Mouse (Mus musculus) heart, adult 11 months (tissue): ENCODE results near the gene Gstz1.
A peak's percentile ranks its signal among the peaks of the same experiment; 100 is the strongest.
"Not testable (repeated sequence)": the region's sequence is repeated elsewhere in the genome, so short reads cannot be mapped to it uniquely, and the experiment has no call there.

Experiments used
- DNase-seq: peaks from one replicate; pipeline ENCODE4 v3.0.0; 2022

Gstz1 gene

DNA sequence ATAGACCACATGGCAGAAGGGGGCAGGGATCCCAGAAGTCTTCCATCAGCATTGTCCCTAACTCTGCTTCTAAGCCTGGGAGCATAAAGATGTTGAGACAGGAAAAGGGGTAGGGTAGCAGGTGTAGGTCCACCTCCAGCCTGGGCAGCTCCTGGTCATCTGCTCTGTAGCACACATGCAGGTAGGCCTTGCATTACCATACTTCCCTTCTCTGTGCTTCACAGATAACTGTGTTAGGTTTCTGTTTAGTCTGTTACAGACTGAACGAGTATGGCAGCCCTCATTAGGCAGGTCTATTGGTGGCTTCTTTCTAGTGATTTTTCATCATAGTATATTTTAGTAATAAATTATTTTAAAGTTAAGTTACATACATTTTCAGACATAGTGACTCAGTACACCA is 13.3 kb downstream of the Gstz1 start:
- no peak for DNase-seq

DNA sequence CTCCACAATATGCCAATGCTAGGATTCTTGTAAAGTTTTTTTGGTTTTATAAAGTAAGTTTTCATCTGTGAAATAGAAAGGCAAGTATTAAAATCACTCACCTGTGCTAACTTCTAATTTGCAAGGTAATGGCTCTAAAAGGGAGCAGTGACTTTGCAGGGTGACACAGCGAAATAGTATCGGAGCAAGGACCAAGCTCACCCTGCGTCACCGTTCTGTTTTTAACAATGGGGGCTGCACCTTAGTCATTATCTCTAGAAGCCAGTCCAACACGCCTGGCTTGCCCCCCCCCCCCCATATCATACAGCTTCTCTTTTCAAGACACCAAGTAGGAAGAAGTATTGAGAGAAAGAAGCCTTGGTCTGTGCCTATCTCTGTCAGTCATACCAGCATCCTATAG is 13.8 kb downstream of the Gstz1 start:
- no peak for DNase-seq

DNA sequence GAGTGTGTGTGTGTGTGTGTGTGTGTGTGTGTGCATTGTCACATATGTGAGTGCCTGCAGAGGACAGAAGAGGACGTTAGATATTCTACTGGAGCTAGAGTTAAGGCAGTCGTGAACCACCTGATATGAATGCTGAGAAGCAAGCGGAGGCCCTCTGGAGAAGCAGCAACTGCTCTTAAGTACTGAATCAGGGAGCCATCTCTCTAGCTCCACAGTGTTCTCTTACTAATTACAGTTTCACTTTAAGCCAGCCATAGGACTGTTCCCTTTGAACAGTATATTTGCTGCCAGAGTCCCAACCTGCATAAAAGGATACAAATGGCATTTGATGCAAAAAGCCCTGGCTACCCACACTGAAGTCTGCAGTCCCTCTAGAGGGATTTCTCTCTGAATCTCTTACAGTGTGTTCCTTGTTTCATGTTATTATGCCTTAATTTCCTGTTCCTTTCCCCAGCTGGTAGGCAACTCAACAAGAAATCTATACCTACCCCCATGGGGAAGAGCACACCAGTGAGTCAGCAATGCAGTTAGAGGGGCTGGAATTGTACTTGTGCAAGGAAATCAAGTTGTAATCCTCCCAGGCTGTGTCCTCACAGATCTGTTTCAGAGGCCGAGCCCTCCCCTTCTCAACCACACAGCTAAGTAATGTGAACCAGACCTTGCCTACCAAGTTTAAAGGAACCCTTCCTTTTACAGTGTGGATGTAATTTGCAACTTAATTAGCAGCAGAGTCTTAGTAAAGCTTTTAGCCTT is 28.4 kb downstream of the Gstz1 start:
- no peak for DNase-seq

DNA sequence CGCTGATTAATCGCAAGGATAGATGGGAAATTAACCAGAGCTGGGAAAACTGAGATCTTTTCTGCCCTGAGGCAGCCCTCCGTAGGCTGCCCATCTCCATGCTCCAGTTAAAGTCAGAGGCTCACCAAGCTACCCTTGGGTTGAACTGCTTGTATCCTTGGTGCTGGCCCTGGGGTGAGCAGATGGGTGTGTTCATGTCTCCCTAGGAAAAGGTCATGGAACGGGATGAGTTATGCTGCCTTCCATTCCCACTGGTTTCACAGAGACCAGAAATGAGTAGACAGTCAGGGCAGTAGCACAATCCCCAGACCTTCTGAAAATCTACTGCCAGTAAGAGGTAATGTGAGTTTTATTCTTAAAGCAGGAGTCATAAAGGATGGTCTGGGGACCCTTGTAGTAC is 30.7 kb downstream of the Gstz1 start:
- no peak for DNase-seq

DNA sequence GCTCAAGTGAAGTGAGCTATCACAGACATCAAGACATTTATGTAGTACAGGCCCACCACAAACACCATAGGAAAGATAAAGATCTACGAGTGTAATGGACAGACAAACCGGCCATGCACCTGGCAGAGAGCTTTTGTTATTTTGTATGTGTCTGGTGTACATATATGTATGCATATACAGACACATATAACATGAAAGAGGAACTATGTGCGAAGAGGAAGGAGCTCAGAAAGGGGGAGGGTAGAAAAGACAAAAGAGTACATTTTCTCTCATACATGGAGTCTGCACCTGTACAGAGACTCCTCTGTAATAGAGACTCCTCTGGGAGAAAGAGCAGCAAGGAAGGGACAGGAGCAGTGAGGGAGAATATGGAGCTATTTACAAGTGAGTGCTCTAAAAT is 46.0 kb downstream of the Gstz1 start:
- DNase-seq = no peak

DNA sequence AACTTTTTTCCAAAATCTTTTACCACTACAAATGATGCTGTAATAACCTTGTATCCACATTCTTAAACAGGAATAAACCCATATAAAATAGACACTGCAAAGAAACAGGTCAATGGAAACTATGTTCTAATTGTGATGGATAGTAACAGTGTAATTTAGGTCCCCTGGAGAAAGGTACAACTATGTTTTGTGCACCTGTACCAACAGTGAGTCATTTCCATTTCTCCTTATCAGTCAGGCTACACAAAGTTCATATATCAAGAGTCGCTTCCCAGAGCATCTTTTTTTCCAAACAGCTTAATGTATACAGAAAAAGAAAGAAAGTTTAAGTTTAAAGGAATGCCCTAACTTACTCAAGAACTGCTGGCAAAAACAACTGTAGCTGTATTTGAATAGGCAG is 48.1 kb downstream of the Gstz1 start:
- DNase-seq = no peak

DNA sequence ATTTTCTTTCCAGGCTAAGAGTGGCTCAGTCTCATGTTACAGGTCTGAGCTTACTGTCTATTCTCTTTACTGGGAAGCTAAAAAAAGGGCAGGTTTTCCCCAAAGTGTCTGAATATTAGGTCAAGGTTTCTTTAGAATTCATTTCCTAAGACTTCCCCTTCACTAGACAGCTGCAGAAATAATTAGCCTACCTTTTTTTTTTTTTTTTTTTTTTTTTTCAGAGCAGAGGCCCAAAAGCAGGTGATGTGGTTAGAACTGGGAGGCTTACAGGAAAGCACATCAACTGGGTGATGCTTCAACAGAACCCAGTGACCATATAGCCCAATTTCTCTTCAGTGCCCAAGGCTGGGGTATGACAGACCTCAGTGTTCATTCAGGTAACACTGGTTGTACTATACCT is 49.3 kb downstream of the Gstz1 start:
- DNase-seq = no peak

DNA sequence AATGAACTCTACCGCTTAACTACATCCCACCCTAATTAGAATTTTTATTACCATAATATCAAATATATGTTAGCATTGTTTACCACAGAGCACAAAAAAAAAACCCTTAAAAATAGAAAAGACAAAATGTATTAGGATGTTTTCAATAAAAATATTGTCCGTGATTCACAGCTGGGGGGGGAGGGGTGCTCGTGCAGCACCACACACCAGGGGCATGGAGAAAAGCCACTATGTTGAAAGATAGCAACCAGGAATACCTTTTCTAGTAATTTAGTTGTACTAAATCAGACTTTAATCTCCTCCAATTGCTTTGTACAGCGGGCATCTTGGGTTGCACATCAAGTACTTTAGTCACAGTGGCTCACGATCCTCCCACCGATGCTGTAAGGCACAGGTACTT is 51.8 kb downstream of the Gstz1 start:
- no peak for DNase-seq

DNA sequence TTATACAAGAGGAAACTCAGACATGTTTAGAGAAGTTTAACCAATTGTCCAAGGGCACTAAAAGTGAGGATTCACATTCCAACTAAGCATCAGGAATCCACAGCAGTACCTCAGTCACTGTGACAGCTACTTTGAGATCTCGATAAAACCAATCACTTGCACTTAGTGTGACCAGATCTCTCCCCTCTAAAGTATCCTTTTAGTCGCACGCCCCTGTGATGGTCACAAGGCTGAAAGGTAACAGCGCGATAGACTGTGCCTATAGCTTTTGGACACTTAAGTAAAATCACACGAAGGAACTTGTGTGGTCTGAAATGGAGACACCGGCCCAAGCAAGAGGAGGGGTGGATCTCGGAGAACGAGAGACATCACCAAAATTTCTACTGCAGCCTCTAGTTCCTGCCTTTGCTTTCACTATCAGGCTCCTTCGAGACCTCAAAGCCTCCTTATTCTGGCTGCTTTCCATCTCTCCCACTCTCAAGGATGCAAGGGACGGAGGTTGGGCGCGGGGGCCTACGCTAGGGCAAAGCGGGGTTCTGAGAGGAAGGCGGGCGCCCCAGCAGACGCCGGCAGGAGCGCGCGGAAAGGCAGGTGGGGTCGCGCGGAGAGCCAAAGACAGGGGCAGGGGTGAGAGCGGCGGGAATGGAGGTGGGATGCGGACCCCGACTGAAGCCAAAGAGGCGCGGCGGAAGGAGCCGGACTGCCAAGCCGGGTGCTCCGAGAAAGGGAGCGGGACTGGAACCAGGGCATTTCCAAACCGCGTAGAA is 52.4 kb downstream of the Gstz1 start, which contains the start of gene Samd15:
Gene Samd15 (plus strand): TSS at position 518 of the 767 bp plus-strand sequence.
- peak; percentile 95 for DNase-seq

DNA sequence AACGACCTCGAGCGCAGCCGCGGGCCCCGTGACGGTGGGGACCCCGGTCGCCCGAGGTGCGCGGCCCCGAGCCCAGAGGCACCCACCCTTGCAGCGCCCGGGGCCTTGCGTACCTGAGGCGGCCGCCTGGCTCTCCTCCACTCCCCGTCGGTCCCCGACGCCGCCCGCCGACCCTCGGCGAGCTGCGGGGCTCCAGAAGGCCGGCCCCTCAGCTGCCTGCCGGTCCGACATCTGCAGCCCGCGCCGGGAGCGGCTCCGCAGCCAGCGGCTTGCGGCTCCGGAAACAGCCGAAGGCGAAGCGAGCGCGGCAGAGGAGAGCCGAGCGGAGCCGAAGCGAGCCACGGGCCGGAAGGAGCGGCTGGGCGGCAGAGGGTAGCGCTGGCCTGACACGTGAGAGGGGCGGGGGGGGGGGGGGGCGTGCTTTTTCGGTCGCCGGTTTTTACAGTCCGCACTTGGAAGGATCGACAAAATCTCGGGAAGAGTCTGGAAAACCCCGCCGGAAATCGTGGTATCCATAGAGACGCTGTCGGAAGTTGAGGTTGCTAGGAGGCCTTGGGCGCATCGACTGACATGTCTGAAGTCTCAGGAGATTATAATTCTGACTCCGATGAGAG is 53.1 kb downstream of the Gstz1 start, which contains the start of gene Tmed8:
Gene Tmed8 (minus strand): TSS at position 482 of the 614 bp plus-strand sequence.
- DNase-seq = peak; percentile 98

DNA sequence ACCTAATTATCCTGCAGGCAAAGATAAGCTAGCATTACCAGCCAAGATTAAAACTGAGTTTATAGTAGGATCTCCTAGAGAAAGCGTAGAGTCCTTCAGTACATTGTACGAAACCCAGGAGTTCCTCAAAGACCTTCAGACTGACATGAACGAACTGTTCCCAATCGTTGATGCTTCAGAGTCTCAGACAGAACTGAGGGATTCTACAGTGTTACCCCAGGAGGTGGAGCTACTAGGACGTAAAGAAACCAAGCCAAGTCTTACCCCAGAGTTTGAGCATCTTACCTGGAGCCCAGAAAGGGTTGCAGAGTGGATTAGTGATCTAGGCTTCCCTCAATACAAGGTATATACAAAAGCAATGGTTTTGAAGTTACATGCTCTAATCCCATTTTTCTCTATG is 54.7 kb downstream of the Gstz1 start:
- no peak for DNase-seq

DNA sequence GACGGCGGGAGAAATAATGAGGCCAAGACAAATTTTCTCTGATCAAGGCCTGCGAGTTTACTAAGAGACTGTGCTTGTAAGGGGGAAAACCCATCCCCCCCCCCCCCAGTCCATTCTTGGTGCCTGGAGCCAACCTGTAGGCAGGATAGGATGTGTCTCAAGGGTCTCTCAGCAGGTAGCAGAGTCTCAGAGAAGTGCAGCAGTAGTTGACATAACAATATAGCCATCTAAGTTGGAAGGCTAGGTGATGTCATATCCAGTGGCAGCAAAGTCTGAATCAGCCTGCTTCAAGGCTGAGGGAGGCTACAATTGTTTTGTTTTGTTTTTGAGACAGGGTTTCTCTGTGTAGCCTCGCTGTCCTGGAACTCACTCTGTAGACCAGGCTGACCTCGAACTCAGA is 58.8 kb downstream of the Gstz1 start:
- DNase-seq = not testable (repeated sequence)

DNA sequence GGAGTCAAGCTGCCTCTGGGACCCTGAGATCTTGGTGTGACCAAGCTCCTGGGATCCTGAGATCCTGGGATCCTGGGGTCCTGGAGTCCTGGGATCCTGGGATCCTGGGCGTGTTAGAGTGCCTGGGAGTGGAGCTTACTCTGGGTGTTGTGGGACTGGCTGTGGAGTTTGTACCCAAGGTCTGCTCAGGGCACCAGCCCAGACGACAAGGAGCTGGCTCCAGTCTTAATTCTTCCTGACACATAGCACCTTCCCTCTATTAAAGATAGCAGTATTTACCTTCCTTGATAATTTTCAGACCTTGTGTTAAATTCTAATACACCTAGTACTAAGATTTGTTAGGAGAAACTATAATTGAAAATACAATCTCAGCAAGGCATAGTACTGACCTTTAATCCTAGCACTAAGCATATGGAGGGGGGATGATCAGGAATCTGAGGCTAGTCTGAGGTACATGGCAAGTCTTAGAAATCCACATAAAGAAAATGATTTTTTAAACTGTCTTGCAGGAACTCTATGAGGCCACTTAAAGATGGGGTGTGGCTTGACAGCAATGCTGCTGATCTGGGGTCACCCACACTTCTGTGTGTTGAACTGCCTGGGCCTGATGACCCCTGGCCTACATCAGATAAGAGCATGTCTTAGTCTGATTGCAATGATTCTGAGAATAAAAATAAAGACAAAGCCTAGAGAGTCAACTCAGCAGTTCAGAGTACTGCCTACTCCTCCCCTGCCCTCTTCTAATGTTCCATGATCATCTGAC is 66.1 kb downstream of the Gstz1 start:
- DNase-seq = peak; percentile 45
